Mouse (Mus musculus): ENCODE results near the gene Gipc3.

Gipc3 gene

DNA sequence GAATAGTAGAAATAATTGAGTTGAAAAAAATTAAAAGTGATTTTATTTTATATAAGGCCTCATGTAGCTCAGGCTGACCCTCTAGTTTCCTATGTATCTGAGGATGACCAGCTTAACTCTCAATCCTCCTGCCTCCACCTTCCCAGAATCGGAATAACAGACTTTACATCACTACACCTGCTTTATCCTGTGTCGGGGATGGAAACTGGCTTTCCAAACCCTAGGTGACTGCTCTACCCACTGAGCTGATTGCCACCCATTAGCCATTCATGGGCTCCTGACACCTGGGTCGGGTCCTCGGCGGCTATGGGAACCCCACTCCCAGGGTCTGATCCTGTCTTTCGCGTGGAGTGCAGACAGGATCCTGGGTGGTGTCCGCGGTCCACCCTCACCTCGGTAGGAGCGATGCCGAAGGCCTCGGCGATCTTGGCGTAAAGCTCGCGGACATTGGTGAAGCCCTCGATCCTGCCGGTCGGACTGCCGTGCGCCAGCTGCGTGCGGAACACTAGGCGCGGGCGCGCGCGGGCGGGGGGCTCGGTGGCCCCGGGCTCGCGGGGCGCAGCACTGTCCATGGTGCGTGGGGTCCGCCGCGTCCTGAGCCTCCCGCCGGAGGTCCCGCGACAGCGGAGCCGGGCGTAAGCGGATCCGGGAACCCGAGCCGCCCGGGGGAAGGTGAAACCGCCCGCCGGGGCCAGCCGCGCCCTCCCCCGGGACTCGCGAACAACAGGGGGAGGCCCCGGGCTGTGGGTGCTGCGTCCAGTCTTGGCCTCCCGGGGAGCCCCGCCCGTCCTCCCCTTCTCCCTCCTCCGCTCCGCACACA lies at the start of gene Gipc3:
Gipc3 (minus strand) TSS at position 581 of the 820 bp plus-strand sequence.
- DNase-seq (ENCODE audit: low read depth, low spot score), result no peak

DNA sequence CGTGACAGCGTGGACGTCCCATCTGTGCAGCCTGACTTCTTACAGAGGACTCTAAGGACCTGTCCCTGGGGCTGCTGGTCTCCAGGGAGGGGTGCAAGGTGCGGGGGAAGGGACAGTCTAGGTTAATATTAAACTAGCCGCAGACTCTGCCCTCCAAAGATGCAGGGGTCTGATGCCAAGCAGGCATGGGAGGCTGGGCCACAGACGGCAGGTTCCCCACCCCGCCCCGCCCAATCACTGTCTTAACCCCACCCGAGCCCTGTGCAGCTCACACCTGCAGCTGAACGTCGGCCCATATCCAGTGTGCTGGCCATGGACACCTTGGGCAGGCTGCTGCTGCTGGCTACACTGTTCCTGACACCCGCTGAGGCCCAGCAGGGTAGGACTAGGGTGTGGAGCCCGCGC lies 49.7 kb upstream of the Gipc3 start, which contains the start of gene Smim24:
Smim24 (plus strand) TSS at position 271 of the 405 bp plus-strand sequence.
- no peak for DNase-seq (ENCODE audit: low read depth, low spot score)

DNA sequence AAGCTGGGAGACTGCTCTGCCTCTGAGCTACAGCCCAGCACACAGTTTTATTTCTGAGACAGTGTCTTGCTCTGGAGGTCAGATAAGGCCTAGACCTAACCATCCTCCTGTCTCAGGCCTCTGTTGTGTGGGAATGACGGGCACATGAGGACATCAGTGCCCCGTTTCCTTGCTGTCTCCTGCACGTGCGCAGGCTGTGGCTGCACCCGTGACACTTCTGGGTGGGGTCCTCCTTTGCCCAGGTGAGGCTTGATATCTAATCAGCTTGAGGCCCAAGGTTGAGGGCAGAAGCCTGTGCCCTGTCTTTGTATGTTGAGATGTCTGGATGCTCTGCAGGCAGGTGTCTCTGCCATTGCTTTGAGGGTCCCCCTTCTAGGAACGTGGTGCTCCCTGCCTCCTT lies 49.2 kb upstream of the Gipc3 start:
- no peak for DNase-seq (ENCODE audit: low read depth, low spot score)

DNA sequence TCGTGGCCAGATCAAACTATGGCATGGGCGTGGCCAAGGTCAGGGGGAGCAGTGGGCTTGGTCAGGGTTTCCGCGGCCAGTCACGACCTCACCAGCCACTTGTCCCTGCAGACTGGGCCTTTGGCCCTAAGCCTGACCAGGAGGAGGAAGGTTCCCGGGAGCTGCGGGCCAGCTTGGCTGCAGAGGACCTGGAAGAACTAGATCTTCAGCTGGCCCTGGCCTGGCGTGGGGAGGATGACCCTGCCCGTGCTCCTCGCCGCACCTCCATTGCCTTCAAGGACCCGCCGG lies 47.6 kb upstream of the Gipc3 start:
- DNase-seq (ENCODE audit: low read depth, low spot score), result no peak

DNA sequence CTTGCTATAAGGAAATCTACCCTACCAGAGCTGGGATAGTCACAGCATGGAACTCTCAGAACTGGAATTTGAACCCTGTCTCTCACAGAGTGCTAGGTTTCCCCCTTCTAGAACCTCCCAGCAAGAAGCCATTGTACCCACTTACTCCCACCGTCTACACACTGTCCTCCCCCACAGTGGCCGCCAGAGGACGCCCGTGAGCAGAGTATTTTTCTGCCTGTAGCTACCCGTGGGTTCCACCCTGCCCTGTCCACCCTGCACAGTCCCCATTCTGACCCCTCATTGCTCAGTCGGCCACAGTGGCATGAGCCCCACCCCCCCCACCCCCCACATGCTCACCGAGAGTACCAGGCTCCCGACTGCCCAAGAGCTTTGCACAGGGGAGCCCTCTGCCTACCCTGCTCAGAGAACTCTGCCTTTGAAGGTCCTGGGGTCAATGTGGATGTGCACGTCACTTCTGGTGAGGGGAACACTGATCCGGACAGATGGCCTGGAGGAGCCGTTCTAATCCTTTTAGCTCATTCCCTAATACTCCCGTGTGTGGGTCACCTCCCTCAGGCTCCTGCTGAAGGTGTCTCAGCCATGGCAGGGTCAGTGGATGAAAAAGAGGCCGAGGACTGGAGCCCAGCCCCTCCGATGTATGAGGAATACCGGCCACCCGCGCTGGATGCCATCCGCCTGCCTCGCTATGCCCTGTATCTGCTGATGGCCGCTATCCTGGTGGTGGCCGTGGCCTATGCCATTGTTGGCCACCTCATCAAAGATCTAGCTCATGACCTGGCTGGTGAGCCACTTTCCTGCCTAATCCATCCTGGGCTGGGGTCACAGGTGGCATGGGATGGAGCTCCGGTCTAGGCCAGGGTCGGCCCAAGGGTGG lies 47.0 kb upstream of the Gipc3 start:
- no peak for DNase-seq (ENCODE audit: low read depth, low spot score)

DNA sequence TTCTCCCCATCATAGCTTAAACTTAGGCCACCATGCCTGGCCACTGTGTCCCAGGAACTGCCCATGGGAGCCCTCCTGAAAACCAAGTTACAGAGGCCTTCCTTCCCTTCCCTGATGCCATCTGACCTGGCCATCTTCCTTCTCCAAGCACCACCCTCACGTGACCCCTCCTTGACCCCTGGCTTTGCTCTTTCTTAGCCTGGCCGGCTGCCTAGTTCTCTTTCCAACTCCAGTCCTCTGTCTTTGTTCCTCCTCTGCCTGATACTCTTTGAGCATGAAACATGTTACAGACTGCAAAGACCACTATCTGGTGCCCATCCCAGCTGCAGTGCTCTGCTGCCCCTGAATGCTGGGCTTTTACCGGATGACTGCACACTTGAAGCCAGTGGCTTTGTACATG lies 46.3 kb upstream of the Gipc3 start:
- no peak for DNase-seq (ENCODE audit: low read depth, low spot score)

DNA sequence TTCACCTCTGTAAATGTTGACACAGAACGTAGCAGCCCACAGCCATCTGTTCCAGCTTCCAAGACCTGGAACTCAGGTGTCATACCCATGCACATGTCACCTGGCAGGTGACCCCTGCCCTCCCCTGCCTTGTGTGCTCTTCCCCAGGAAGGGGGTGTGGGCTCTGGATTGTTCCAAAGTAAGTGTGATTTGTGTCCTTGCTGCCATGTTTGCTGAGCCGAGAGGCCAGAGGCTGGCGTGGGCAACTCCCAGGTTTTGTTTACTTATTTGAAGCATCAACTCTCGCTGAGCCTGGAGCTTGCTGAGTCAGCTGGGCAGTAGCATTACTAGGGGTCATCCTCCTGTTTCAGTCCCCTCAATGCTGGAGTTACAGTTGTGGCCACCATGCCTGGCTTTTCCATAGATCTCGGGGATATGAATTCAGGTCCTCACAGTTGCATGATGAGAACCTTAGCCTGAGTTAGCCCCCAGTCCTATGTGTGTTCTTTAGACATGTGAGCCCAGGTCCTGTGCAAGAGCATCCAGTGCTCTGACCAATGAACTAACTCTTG lies 45.5 kb upstream of the Gipc3 start, which contains the start of gene Gm48552:
Gm48552 (plus strand) TSS at position 501 of the 551 bp plus-strand sequence.
- DNase-seq (ENCODE audit: low read depth, low spot score), result no peak

DNA sequence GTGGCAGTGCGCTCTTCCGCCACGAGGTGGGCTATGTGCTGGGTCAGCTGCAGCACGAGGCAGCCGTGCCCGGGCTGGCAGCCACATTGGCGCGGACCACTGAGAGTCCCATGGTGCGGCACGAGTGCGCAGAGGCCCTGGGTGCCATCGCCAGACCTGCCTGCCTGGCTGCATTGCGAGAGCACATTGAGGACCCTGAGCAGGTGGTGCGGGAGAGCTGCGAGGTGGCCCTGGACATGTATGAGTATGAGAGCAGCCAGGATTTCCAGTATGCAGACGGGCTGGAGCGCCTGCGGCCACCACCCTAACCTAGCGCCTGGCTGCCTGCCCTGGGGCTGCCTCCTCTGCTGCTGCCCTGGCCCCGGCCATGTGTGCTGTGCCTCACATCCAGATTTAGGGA lies 44.6 kb upstream of the Gipc3 start:
- no peak for DNase-seq (ENCODE audit: low read depth, low spot score)

DNA sequence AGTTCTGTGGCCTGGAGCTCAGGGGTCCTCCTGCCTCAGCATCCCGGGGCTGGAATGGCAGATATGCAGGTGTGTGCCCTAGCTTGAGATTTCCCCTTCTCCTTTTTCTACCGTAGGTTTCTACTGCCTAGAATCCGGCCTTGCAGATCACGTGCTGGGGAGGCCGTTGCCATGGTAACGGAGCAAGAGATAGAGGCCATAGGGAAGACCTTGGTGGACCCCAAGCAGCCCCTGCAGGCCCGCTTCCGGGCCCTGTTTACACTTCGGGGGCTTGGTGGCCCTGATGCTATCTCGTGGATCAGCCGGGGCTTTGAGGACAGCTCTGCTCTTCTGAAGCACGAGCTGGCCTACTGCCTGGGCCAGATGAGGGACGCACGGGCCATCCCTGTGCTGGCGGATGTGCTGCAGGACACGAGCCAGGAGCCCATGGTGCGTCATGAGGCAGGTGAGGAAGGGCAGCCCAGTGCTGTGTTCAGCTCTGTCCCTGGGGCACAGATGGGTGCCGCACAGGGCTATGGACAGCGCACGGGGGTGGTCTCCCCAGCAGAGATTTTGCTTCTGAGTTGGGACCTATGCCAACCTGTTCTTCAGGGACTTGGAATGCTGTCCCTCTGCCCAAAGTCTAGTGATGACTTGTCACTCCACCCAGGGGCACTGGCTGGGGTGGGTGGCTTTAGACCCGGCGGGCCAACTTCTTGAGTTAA lies 42.7 kb upstream of the Gipc3 start:
- DNase-seq (ENCODE audit: low read depth, low spot score), result no peak

DNA sequence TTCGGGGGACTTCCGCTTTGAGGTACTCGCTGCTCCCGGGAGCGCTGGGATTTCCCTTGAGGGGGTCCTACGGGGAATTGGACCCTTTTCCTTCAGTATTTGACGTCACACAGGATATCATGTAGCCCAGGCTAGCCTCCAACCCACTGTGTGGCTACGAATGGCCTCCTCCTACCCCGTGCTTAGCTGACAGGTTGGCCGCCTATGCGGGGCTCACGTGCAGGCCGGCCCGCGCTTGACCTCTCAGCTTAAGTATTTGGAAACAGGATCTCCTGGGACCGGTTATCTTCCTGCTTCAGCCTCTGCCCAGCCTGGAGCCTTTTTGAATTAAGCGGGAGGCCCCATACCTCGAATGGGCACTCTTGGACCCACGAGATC lies 41.5 kb upstream of the Gipc3 start:
- no peak for DNase-seq (ENCODE audit: low read depth, low spot score)

DNA sequence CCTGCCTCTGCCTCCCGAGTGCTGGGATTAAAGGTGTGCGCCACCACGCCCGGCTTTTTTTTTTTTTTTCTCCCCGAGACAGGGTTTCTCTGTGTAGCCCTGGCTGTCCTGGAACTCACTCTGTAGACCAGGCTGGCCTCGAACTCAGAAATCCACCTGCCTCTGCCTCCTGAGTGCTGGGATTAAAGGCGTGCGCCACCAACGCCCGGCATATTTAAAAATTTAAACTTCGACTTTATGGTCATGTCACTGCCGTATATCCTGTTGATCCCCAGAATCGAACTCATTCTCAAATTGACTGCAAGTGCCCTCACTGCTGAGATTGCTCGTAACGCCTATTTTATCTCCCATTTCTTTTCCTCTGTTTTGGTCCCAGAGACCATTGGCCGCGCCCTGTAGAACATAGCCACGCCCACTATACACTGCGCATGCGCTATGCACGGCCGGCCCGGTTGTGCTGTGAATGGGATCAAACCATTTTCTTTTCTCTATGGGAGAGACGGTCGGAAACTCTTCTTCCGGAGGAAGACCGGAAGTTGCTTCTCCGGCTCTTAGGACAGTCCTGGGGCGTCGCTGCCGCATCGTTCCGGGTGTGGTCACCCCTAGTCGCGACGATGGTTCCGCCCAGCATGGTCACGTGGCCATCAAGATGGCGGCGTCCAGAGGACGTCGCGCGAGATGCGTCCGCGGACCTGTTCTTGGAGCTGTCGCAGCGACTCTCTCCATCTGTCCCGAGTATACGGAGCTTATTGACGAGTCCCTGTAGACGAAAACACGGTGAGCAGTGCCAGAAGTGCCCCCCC lies 40.9 kb upstream of the Gipc3 start, which contains the start of the genes Dohh and Gm48551:
Dohh (plus strand) TSS at position 627 of the 803 bp plus-strand sequence.
Gm48551 (plus strand) TSS at position 665 of the 803 bp plus-strand sequence.
- peak; percentile 97 for DNase-seq (ENCODE audit: low read depth, low spot score)

DNA sequence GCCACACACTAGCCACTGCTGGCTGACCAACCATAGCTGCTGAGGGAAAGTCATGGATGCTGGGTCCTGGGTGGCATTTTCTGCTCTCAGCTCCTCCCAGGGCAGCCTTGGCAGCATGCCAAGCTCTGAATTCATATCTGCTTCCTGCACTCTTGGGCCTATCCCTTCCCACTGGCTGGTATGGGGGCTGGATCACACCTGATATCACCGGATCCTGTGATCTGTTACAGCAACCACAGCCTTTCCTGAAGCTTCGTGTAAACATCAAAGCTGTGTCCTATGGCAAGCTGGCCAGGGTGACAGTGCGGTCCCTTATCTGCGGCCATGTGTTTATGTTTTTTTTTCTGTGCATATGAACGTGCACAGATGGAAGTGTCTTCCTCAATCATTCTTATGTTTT lies 39.0 kb upstream of the Gipc3 start:
- DNase-seq (ENCODE audit: low read depth, low spot score), result no peak

DNA sequence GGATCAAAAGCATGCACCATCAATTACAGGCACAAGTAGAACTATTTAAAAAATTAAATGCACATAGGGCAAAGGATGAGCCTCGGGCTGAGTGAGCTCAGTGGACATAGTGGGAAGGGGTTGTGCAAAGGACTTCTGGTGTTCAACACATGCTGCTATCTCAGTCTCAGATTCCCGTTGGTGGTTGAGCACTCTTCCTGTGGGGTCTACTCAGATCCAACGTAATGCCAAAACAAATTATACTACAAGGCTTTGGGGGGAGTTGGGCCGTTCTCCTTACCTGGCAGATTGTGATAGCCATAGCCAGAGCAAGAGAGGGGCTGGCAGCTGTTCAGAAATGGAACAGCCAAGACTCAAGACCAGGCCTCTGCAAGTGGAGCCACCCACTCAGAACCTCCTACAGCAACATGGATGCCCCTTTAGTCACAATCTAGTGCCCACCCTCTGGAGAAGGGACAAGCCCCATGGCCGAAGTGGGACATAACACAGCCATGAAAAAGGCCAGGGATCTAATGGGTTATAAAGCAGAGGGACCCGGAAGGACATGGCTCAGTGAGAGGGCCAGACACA lies 36.8 kb upstream of the Gipc3 start:
- DNase-seq (ENCODE audit: low read depth, low spot score), result no peak

DNA sequence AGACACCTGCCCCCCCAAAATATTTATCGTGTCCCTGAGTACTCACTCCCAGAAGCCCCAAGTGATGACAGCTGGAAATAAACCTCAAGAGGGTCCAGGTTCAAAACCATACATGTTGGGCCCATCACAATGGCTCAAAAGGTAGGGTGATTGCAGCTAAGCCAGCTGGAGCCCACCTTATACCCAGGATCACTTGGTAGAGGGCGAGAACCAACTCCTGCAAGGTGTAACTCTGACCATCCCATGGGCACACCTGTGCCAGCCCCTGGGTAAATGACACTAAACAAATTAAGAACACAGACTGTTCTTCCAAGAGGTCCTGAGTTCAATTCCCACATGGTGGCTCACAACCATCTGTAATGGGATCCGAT lies 36.1 kb upstream of the Gipc3 start:
- DNase-seq (ENCODE audit: low read depth, low spot score), result no peak

DNA sequence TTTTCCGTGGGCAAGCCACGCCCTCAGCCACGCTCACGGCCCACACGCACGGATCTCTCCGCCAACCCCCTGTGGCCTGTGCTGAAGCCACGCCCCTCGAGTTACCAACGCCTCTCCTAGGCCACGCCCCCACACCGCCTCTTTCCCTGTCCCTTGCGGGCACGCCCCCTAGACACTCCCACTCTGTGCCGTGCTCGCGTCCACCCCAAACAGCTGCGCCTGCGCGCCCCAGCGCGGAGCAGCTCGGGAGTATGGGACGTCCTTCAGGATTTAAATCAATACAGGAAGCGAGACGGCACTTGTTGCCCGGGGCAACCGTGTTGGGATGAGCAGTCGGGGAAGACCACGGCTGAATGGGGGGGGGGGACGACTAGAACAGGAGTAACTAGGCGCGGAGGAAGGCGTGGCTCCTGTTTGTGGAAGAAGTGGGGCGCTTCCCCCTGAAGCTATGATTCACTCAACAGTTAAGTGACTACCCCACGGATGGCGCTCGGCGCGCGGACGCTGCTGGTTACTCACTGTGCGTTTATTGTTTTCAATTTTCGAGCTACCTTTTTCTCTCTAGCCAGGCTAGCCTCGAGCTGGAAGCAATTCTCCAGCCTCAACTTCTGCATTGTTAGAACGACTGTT lies 35.6 kb upstream of the Gipc3 start:
- DNase-seq (ENCODE audit: low read depth, low spot score), result peak; percentile 99

DNA sequence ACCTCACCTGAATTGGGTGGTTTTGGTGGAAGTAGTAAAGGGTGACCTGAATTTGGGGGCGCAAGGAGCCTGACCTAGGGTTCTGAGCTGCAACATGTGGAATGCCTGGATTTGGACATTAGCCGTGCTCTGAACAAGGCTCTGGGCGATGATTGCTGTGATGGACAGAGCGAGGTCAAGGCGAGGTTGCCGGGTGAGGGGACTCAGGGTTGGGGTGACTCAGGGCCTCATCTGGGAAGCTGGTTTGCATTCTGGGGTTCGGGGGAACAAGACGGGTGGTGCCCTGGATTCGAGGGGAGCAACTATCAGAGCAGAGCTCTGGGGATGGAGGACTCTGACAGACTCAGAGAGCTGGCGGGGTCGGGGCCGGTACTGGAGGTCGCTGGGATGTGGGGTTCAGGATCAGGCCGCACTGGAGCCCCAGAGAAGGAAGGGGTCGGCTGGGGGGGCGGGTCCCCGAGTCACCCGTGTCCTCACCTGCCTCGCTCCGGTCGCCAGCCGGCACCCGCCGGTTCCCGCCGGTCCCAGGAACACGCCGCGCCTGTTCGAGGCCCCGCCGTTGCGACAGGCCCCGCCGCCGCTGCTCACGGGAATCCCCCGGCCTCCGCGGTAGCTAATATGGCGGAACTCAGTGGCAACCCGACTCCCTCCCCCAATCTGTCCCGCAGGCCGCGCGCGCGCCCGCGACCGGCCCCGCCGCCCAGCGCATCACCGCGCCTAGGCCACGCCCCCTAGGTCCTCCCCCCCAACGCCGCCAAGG lies 34.9 kb upstream of the Gipc3 start, which contains the start of gene Fzr1:
Fzr1 (minus strand) TSS at position 724 of the 760 bp plus-strand sequence.
- DNase-seq (ENCODE audit: low read depth, low spot score), result no peak

DNA sequence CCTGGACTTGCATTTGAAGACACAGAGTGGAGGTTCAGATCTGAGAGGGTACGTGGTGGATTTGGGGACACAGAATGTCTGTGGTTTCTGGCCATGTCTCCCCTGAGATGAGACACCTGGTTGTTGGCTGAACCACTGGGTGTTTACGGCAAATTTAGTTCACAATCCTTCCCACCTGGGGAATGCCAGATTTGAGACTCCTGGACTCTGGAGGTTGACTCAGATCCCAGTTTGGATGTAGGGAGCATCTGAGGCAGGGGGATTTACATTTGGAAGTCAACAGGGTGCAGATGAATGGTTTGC lies 34.2 kb upstream of the Gipc3 start:
- DNase-seq (ENCODE audit: low read depth, low spot score), result no peak

DNA sequence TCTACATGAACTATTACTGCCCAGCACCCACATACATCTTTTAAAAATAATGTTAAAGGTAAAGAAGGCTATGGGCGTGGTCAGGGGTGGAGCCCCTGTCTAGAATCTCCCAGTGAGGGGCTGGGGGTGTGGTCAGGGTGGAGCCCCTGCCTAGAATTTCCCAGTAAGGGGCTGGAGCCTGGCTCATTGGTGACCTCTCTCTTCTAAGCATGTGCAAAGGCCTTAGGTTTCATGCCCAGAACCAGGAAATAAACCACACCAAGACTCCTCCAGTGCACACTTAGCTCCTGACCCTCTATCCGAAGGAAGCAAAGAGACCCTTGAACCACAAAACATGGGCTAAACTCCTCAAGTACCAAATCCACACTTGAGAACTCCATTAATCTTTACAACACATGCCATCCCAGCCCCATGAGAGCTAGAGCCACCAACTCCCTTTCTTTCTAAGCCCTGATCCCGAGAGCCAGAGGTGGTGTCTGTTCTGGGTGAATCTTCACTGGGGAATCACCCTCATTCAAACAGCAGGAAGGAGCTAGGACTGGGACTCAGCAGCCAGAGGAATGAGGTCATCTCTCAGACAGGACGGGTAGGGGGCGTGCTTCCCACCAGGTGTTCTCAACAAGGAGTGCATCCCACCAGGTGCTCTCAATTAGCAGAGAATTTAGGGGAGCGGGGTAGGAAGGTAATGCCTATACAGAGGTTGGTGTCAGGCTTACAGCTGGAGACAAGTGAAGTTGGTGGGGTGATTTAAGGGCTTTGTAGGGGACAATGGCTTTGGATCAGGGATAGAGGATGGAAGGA lies 33.7 kb upstream of the Gipc3 start:
- DNase-seq (ENCODE audit: low read depth, low spot score), result no peak

DNA sequence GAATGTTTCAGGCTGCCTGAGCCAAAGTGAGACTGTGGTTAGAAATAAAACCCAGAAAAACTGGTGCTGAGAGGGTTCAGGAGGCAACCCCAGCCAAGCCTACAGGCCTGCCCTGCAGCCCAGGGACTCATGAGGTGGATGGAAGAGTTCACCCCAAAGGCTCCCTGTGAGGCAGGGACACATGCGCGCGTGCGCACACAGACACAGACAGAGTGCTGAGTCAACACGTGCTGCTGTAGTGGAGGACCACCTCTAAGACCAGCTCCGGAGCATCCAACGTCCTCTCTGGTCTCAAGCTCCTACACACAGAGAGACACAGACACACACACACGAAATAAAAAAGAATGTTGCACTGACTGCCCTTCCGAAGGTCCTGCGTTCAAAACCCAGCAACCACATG lies 32.3 kb upstream of the Gipc3 start:
- no peak for DNase-seq (ENCODE audit: low read depth, low spot score)

Data from brain, embryonic 18.5 days (tissue).